Mouse (Mus musculus) lung, postnatal 36 days (tissue): ENCODE data around the gene 1700008O03Rik.

ENCODE experiments used
- DNase-seq: peaks from one replicate; pipeline ENCODE4 v3.0.0; 2022; ENCODE audit warnings: mixed read lengths

Gene 1700008O03Rik

DNA sequence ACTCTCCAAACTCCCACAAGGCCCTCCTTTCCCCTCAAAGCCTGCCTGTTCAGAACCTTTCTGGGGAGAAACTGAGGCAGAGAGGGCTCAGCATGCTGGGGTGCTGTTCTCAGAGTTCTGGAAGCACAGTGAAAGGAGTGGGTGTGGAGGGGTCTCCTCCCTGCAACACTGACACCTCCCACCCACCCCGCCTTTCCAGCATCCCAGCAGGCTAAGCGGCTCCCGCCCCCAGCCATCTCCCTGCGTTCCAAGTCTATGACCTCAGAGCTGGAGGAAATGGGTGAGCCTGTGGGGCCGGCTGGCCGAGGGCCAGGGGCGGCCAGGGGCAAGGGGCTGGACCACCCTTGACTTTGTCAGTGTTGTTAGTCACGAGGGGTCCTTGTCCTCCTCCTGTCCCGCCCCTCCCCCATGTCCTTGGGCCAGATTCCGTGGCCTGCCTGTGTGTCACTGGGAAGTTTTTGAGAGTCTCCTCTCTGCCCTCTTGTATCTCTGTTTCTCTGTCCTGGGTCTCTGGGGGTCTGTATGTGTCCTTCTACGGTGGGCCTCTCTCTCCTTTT lies 42.1 kb downstream of the 1700008O03Rik start:
- DNase-seq = no peak

DNA sequence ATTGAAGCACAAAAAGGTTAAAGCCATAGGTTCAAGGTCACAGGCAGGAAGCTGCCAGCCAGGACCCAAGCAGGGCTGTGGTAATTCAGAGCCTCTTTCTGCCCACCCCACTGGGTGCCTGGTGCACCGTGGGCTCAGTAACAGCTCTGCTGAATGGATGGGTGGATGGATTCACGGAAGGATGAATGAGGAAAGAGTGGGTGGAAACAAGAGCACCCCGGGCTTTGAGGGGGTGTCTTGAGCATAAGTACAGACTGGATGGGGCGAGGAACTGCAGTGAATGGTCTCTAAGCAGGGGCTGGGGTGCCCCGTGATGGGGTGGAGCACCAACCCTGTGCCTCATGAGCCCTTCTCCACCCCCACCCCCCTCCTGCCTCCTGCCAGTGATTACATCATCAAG lies 43.9 kb downstream of the 1700008O03Rik start:
- no peak for DNase-seq

GRCm38 (mm10) chr7:44341119-44341518 lies 44.5 kb downstream of the 1700008O03Rik start:
- DNase-seq = no peak

- no peak for DNase-seq
Observed at GRCm38 (mm10) chr7:44340226-44340625, 45.4 kb downstream of the 1700008O03Rik start.

DNA sequence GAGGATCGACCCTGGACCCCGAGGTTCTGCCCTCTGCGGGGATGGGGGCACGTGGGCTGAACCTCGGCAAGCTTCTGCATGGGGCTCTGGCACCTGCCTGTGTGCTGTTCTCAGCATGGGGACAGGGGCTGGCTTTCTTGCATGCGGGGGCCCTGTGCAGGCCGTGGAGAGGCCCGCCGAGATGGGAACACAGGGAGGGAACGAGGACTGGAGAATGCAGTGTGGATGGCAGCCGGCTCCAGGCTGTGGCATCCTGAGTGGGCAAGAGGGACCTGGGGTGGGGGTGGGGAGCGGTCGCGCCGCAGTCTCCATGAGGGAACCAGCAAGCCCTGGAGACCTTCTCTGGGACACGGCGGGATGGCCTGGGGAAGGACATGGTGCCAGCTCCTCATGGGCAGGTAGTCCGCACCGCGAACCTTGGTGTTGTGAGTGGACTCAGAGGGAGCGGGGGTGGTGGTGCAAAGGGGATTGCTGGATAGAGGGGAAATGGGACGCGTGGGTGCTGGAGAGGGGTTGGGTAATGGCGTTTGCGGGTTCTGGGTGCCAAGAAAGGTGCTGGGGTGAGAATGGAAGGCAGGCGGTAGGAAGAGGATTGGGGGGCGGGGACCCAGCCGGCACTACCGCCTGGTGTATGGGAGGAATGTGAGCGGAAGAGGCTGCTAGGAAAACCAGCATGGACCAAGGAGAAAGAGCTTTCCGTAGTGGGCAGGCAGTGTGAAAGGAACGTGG lies 48.3 kb downstream of the 1700008O03Rik start:
- no peak for DNase-seq

DNA sequence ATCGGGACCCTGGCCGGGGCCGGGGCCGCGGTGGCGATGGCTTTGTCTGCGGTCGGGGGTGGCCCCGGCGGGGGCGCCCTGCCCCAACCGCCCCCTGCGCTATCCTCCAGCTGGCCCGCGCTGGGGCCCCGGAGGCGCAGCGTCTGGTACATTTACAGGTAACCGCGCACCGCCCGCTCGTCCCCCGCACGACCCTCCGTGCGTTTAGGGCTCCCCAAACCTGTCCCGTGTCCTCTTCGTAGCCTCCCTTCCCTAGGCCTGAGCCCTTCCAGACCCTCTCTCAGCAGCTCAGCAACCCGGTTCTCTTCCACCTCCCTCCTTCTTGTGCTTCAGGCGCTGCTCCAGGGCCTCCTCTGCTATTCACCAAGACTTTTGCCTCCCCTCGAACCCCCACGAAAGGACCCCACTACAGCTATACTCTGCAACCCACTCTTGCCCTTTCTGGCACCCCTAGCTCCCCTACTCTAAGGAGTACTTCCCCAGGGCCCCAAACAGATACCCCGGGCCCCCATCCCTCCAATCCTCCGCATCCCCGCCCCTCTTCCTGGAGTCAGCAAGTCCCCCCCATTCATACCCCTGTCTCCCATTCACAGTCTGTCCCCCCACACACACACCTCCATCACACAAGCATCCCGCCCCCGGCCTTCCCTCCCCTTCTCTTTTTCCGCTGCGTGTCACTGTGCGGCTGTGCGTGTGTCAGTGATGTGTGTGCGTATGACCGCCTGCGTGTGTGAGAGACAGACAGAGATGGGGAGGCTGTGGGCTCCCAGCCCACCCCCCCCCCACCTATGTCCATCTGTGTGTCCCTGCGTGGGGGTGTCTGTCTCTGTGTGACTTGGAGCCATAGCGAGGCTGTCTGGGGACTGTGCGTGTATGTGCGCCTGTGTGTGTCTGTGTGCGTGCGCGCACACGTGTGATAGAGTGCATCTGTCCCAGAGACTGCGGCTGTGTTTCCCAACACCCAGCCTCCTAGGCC lies 49.3 kb downstream of the 1700008O03Rik start:
- no peak for DNase-seq

GRCm38 (mm10) chr7:44335031-44335878 lies 50.4 kb downstream of the 1700008O03Rik start:
- DNase-seq = no peak

- no peak for DNase-seq
Observed at GRCm38 (mm10) chr7:44334139-44334538, 51.5 kb downstream of the 1700008O03Rik start.

DNA sequence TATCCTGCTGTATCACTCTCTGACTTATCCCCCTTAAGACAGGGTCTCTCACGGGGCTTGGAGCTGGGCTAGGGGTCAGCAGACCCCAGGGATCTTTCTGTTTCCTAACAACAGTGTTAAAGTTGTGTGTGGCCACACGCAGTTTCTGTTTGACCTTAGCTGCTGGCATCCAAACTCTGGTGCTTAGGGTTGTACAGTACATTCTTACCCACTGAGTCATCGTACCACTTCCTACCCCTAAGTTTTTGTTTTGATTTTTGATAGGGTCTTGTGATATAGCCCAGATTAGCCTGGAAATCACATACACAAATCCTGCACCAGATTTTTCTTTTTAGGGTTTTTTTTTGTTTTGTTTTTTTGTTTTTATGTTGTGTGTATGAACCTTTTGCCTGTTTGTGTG lies 53.3 kb downstream of the 1700008O03Rik start:
- DNase-seq = no peak

- DNase-seq = no peak
Observed at GRCm38 (mm10) chr7:44326614-44327013, 59.0 kb downstream of the 1700008O03Rik start.

GRCm38 (mm10) chr7:44322290-44322689 lies 63.3 kb downstream of the 1700008O03Rik start:
- no peak for DNase-seq

GRCm38 (mm10) chr7:44320886-44321285 lies 64.7 kb downstream of the 1700008O03Rik start:
- DNase-seq = no peak

GRCm38 (mm10) chr7:44317913-44318312 lies 67.7 kb downstream of the 1700008O03Rik start:
- peak; percentile 27 for DNase-seq

DNA sequence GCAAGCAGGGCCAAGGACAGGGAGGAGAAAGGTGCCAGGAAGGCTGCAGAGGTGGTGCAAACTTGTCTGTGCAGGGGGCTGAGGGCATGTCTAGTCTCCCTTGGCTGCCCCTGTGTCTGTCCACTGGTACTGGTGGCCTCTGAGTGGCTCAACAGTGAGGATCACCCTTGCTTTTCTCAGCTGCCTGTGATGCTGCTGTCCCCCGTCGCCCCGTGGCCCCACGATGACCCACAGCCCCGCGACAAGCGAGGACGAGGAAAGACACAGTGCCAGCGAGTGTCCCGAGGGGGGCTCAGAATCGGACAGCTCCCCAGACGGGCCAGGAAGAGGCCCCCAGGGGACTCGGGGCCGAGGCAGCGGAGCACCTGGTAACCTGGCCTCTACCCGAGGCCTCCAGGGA lies 73.1 kb downstream of the 1700008O03Rik start:
- DNase-seq = no peak

GRCm38 (mm10) chr7:44311713-44312304 lies 73.8 kb downstream of the 1700008O03Rik start:
- peak; percentile 39 for DNase-seq

DNA sequence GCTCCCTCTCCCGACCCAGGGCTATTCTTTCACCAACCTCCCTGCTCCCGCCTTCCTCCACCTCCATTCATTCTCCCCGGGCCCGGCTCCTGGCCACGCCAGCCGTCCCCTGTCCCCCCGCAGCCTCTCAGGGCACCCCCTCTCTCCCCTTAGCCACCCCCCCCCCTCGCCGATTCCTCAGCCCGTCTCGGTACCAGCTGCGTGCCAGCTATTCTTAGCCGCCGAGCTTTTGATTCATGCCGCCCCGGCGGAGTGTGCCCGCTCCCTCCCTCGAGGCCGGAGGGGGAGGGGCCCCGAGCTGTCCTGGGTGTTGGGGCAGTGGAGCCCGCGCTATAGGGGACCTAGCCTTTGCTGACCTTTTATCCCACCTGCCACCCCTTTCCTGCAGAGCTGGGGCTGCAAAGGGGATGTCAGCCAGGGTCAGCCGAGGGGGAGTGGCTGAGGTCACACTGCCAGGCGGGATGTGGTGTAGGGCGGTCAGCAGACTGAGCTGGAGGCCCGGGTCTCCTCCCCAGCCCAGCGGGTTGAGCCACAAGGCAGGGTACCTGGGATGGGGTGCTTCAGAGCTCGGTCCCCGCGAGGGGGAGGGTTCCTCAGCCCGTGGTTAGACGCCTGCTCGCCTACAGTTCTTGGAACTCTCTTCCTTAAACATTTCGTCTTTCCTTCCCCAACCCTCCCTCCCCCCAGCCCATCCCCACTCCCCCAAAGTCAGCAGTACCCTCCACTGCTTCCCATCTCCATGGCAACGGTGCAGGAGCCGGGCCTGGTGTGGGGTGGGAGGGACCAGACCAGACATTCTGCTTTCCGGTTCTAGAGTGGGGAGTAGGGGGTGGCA lies 74.5 kb downstream of the 1700008O03Rik start:
- DNase-seq = peak; percentile 30

DNA sequence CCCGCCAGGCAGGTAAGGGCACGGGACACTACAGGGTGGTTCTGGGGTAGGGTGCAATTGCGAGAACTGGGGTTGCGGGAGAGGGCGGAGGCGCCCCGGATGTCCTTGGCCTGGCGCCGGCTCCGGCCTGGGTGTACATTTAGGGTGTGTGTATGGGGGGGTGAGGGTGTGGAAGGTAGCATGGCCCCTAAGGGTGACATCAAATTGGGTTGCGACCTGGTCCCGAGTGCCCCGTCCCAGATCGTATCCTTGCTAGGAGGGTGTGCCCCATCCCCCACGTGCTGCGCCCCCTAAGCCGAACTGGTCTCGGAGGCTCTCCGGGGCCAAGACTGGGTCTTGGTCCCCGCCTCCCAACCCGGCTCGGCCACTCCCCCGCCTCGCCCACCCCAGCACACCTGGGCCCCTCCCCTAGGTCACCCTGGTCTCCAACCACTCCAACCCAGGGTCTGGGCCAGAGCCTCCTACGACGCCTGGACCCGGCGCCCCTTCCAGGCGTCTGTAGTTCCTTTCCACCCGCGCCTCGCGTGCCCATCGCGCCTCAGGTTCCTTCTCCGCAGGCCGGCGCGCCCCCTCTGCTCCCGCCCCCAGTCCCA lies 75.2 kb downstream of the 1700008O03Rik start:
- DNase-seq = no peak
